18 mouse cellular contexts compared by ENCODE assay signal in the genomic region with DNA sequence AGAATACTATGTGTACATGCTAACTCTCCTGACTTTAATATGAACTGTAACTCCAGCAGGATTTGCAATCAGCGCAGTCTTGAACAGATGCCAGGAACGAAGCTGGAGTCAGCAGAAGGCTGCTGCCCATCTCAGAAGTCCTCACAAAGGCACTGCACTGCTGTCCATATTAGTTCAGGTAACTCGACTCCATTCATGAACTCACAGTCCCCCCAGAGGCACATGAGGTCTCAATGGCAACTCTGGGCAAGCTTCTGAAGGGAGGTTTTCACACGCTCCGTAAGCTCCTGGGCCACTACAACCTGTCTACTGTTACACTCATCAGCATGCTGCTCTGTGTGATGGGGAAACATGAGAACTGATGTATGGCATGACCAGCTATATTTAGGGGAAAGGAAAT.
DNase-seq lines count a peak whose midpoint lies in the region; ATAC-seq and TF ChIP-seq lines count a peak whose summit lies in the region.
"Had no signal": no experiment of that assay in that cellular context is flagged by ENCODE, and none has a peak within 500 bp of the region (broad histone marks: within the 10 kb centered on the region; RNA-seq: fewer than 3 reads in every experiment).

No protein-coding gene starts in this region.

- no peaks in the 10 kb centered on the region for H3K36me3 ChIP-seq in kidney, embryonic 15.5 days
- H3K36me3 ChIP-seq in embryonic facial prominence, embryonic 14.5 days (ENCODE audit: control insufficient read depth, insufficient read depth, low read length) = no peaks in the 10 kb centered on the region
- no peaks in the 10 kb centered on the region for H3K36me3 ChIP-seq in limb, embryonic 11.5 days (ENCODE audit: control insufficient read depth, insufficient read depth, low read length)
- no peaks in the 10 kb centered on the region for H3K36me3 ChIP-seq in stomach, postnatal 0 days (ENCODE audit: control insufficient read depth, insufficient read depth, low read length)
- H3K36me3 ChIP-seq: hindbrain, embryonic 13.5 days had no signal

- H3K4me2 ChIP-seq in kidney, embryonic 15.5 days = no peak overlapping the region
- no peak overlapping the region for H3K4me2 ChIP-seq in embryonic facial prominence, embryonic 14.5 days (ENCODE audit: low read depth, low read length)
- H3K4me2 ChIP-seq in limb, embryonic 11.5 days (ENCODE audit: low read depth, severe bottlenecking) = no peak overlapping the region
- H3K4me2 ChIP-seq in stomach, postnatal 0 days (replicated peaks; ENCODE audit: low read depth) = no peak overlapping the region
- H3K4me2 ChIP-seq: forebrain, embryonic 12.5 days; heart, embryonic 12.5 days; hindbrain, embryonic 13.5 days had no signal

- no peak overlapping the region for H3K9ac ChIP-seq in kidney, embryonic 15.5 days
- H3K9ac ChIP-seq in embryonic facial prominence, embryonic 14.5 days (ENCODE audit: low read depth, low read length) = no peak overlapping the region
- no peak overlapping the region for H3K9ac ChIP-seq in limb, embryonic 11.5 days (ENCODE audit: low read length)
- H3K9ac ChIP-seq in stomach, postnatal 0 days (ENCODE audit: low read length) = no peak overlapping the region
- H3K9ac ChIP-seq: forebrain, embryonic 12.5 days; heart, embryonic 12.5 days; hindbrain, embryonic 13.5 days had no signal

- H3K27ac ChIP-seq in kidney, embryonic 15.5 days = no peak overlapping the region
- no peak overlapping the region for H3K27ac ChIP-seq in embryonic facial prominence, embryonic 14.5 days (replicated peaks; ENCODE audit: low read depth, low read length)
- H3K27ac ChIP-seq in limb, embryonic 11.5 days (replicated peaks; ENCODE audit: low read depth, low read length) = no peak overlapping the region
- no peak overlapping the region for H3K27ac ChIP-seq in stomach, postnatal 0 days (replicated peaks)
- H3K27ac ChIP-seq: forebrain, embryonic 12.5 days; hindbrain, embryonic 13.5 days had no signal

- no peak for DNase-seq in kidney, postnatal 4 days
- peak; percentile 16 for DNase-seq in embryo, embryonic 9.5 days (ENCODE audit: extremely low spot score)
- peak; percentile 81 for DNase-seq in embryonic facial prominence, embryonic 14.5 days (ENCODE audit: low spot score)
- peak; percentile 43 for DNase-seq in limb, embryonic 11.5 days (ENCODE audit: low spot score)
- DNase-seq in stomach, postnatal 0 days (ENCODE audit: low spot score) = no peak
- no peak for DNase-seq in natural killer cell, adult 2 months (ENCODE audit: low spot score in 2 of 2)
- DNase-seq in adrenal gland, adult 18-20 months (ENCODE audit: low spot score in 2 of 2) = no peak
- DNase-seq: layer of hippocampus, adult 9-11 months; lung, adult 2 months; right cerebral cortex, postnatal 25 days; thymus, postnatal 14 days had no signal

- peaks cover 14% of the 10 kb centered on the region; the same call in 1 of the 2 replicates for H3K4me1 ChIP-seq in kidney, embryonic 15.5 days
- peaks cover 6% of the 10 kb centered on the region for H3K4me1 ChIP-seq in embryonic facial prominence, embryonic 14.5 days (ENCODE audit: control insufficient read depth, insufficient read depth, low read length)
- 0 out of 2 replicates have a peak, but pooled peaks cover 8% of the 10 kb centered on the region for H3K4me1 ChIP-seq in limb, embryonic 11.5 days (ENCODE audit: control insufficient read depth, insufficient read depth, low read length)
- H3K4me1 ChIP-seq in stomach, postnatal 0 days (replicated peaks; ENCODE audit: control insufficient read depth, insufficient read depth) = no peaks in the 10 kb centered on the region

- ATAC-seq in kidney, embryonic 15.5 days (replicated peaks; ENCODE audit: low FRiP score) = peak; percentile 89
- ATAC-seq in embryonic facial prominence, embryonic 14.5 days (ENCODE audit: low read depth) = peak; percentile 72
- ATAC-seq in limb, embryonic 11.5 days (ENCODE audit: insufficient number of reproducible peaks, low FRiP score, low TSS enrichment, low read depth) = peak; percentile 71; the same call in 1 of the 2 replicates
- no peak for ATAC-seq in stomach, postnatal 0 days (ENCODE audit: low FRiP score, low TSS enrichment)
- ATAC-seq: activated CD4-positive, CD25-positive, alpha-beta regulatory T cell, adult 4 months; intestine, postnatal 0 days had no signal

- 40% methylated on average over 5 of the region's 5 CpGs for WGBS in kidney, embryonic 15.5 days
- WGBS in embryonic facial prominence, embryonic 14.5 days = 45% methylated on average over 5 of the region's 5 CpGs
- 56% methylated on average over 5 of the region's 5 CpGs for WGBS in limb, embryonic 11.5 days
- WGBS in stomach, postnatal 0 days = 76% methylated on average over 5 of the region's 5 CpGs

- no peak for TF ChIP-seq EP300 in stomach, postnatal 0 days (optimal IDR thresholded peaks at IDR 0.05)

- peaks cover 9% of the 10 kb centered on the region; the same call in 1 of the 2 replicates for H3K27me3 ChIP-seq in kidney, embryonic 15.5 days
- H3K27me3 ChIP-seq in embryonic facial prominence, embryonic 14.5 days (replicated peaks; ENCODE audit: control insufficient read depth, insufficient read depth, low read length) = peaks cover 8% of the 10 kb centered on the region
- no peaks in the 10 kb centered on the region for H3K27me3 ChIP-seq in limb, embryonic 11.5 days (ENCODE audit: control insufficient read depth, insufficient read depth, low read length)
- H3K27me3 ChIP-seq in stomach, postnatal 0 days (ENCODE audit: control insufficient read depth, insufficient read depth, low read length) = no peaks in the 10 kb centered on the region
- H3K27me3 ChIP-seq: CH12.LX; heart, embryonic 12.5 days had no signal

- H3K4me3 ChIP-seq in kidney, embryonic 15.5 days (replicated peaks) = no peak overlapping the region
- H3K4me3 ChIP-seq in embryonic facial prominence, embryonic 14.5 days (ENCODE audit: low read depth, low read length) = no peak overlapping the region
- no peak overlapping the region for H3K4me3 ChIP-seq in limb, embryonic 11.5 days (ENCODE audit: low read depth, low read length)
- no peak overlapping the region for H3K4me3 ChIP-seq in stomach, postnatal 0 days (ENCODE audit: low read depth, low read length)
- H3K4me3 ChIP-seq: forebrain, embryonic 12.5 days; heart, embryonic 12.5 days; hindbrain, embryonic 13.5 days had no signal

- H3K9me3 ChIP-seq in kidney, embryonic 15.5 days (replicated peaks) = no peaks in the 10 kb centered on the region
- no peaks in the 10 kb centered on the region for H3K9me3 ChIP-seq in embryonic facial prominence, embryonic 14.5 days (ENCODE audit: control insufficient read depth, low read length)
- H3K9me3 ChIP-seq in limb, embryonic 11.5 days (ENCODE audit: control insufficient read depth, low read length) = no peaks in the 10 kb centered on the region
- H3K9me3 ChIP-seq in stomach, postnatal 0 days (ENCODE audit: control insufficient read depth, low read length) = no peaks in the 10 kb centered on the region
- H3K9me3 ChIP-seq: forebrain, embryonic 12.5 days; heart, embryonic 12.5 days; hindbrain, embryonic 13.5 days had no signal

- TF ChIP-seq CTCF in stomach, postnatal 0 days (IDR thresholded peaks at IDR 0.05; ENCODE audit: low read depth) = no peak

Comparison
In these comparisons a context has a peak if more than half of its experiments do, and no peak if none do; other contexts are left out.
1. DNase-seq: peak in embryo, embryonic 9.5 days (single experiment), embryonic facial prominence, embryonic 14.5 days (single experiment) and limb, embryonic 11.5 days (single experiment); none in kidney, postnatal 4 days (0 of 2), stomach, postnatal 0 days (single experiment), natural killer cell, adult 2 months (0 of 2) and adrenal gland, adult 18-20 months (0 of 2).